Comparison of ENCODE assay signal across 9 mouse cellular contexts in the genomic region with DNA sequence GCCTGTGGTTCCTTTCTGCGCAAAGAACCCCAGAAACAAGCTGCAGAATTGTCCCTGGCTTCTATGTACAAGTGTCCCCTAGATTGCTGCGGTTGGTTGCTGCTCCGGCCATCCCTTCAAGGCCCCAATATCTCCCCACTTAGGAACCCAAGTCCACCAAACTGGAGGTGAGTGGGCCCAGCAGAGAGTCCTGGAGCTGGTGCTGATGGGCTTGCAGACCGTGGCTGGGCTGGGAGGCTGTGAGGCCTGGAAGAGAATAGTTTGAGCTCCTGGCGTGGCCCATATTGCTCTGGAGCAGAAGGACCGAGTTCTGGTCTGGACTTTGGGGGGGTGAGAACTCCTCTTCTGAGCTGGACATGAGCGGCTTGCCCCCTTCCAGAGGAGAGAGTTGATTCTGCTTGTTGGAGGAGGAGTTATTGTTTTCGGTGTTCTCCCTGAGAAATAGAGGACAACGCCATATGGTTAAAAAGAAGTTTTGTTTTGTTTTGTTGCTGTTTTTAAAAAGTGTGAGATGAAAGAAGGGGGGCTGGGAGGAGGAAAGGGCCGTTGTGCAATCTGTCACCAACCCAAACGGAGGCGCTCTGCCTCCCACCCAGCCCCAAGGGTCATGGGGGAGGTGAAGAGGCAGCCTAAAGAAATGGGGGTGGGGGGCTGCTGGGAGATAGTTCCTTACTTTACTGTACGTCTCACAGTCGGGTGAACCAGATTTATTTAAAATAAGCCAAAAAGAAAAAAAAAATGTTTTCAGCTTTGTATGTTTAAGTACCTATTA. TPM values are rescaled to one million over a fixed set of nuclear protein-coding genes. Genes with fewer than 3 reads are reported as not detected.
DNase-seq lines count a peak whose midpoint lies in the region; ATAC-seq lines count a peak whose summit lies in the region.
"Had no signal": no experiment of that assay in that cellular context is flagged by ENCODE, and none has a peak within 500 bp of the region (broad histone marks: within the 10 kb centered on the region; RNA-seq: fewer than 3 reads in every experiment).

No protein-coding gene starts in this region.

- H3K4me1 ChIP-seq in heart, embryonic 11.5 days (ENCODE audit: control insufficient read depth, insufficient read depth, low read length), result peaks cover 11% of the 10 kb centered on the region
- H3K4me1 ChIP-seq in midbrain, embryonic 11.5 days (ENCODE audit: control insufficient read depth, insufficient read depth, low read length), result peaks cover 8% of the 10 kb centered on the region; the same call in 1 of the 2 replicates
- H3K4me1 ChIP-seq in midbrain, embryonic 16.5 days (ENCODE audit: control insufficient read depth, insufficient read depth, low read length), result peaks cover 5% of the 10 kb centered on the region; the same call in 1 of the 2 replicates
- H3K4me1 ChIP-seq in heart, embryonic 15.5 days (replicated peaks), result peaks cover 32% of the 10 kb centered on the region
- peaks cover 29% of the 10 kb centered on the region for H3K4me1 ChIP-seq in neural tube, embryonic 13.5 days (replicated peaks)

- H3K9ac ChIP-seq in heart, embryonic 11.5 days (ENCODE audit: low read depth, low read length), result no peak overlapping the region
- no peak overlapping the region for H3K9ac ChIP-seq in midbrain, embryonic 11.5 days (ENCODE audit: low read length)
- H3K9ac ChIP-seq in midbrain, embryonic 16.5 days (ENCODE audit: low read depth, low read length), result no peak overlapping the region
- H3K9ac ChIP-seq in heart, embryonic 15.5 days, result no peak overlapping the region
- H3K9ac ChIP-seq in neural tube, embryonic 13.5 days, result peak overlapping the region; percentile 69; the same call in 1 of the 2 replicates

- 17% methylated on average over 14 of the region's 14 CpGs for WGBS in heart, embryonic 11.5 days (ENCODE audit: insufficient replicate concordance)
- 2% methylated on average over 14 of the region's 14 CpGs for WGBS in midbrain, embryonic 11.5 days
- WGBS in midbrain, embryonic 16.5 days, result 2% methylated on average over 14 of the region's 14 CpGs
- 29% methylated on average over 14 of the region's 14 CpGs for WGBS in heart, embryonic 15.5 days
- WGBS in neural tube, embryonic 13.5 days, result 3% methylated on average over 14 of the region's 14 CpGs

- ATAC-seq in heart, embryonic 11.5 days (replicated peaks; ENCODE audit: insufficient number of reproducible peaks, low FRiP score, low TSS enrichment), result no peak
- ATAC-seq in midbrain, embryonic 11.5 days (ENCODE audit: low FRiP score), result no peak
- no peak for ATAC-seq in midbrain, embryonic 16.5 days
- no peak for ATAC-seq in heart, embryonic 15.5 days (replicated peaks; ENCODE audit: insufficient number of reproducible peaks, insufficient read depth, low FRiP score, low read depth)
- no peak for ATAC-seq in neural tube, embryonic 13.5 days (ENCODE audit: low read depth)

- no peaks in the 10 kb centered on the region for H3K9me3 ChIP-seq in heart, embryonic 11.5 days (replicated peaks; ENCODE audit: control insufficient read depth, low read length)
- no peaks in the 10 kb centered on the region for H3K9me3 ChIP-seq in midbrain, embryonic 11.5 days (ENCODE audit: control insufficient read depth, low read length)
- H3K9me3 ChIP-seq in midbrain, embryonic 16.5 days (replicated peaks; ENCODE audit: control insufficient read depth, low read length, poor library complexity, severe bottlenecking), result no peaks in the 10 kb centered on the region
- H3K9me3 ChIP-seq in heart, embryonic 15.5 days (replicated peaks), result no peaks in the 10 kb centered on the region
- no peaks in the 10 kb centered on the region for H3K9me3 ChIP-seq in neural tube, embryonic 13.5 days

- DNase-seq in heart, adult 8-10 months (ENCODE audit: low spot score), result no peak
- DNase-seq in midbrain, embryonic 11.5 days (ENCODE audit: low spot score, missing footprints), result peak; percentile 96
- DNase-seq in urinary bladder, postnatal 14 days (ENCODE audit: low spot score), result no peak
- no peak for DNase-seq in cerebellum, adult 11-12 months

- H3K4me2 ChIP-seq in heart, embryonic 11.5 days, result no peak overlapping the region; the same call in 1 of the 2 replicates
- no peak overlapping the region for H3K4me2 ChIP-seq in midbrain, embryonic 11.5 days
- no peak overlapping the region for H3K4me2 ChIP-seq in midbrain, embryonic 16.5 days (ENCODE audit: low read length)
- H3K4me2 ChIP-seq in heart, embryonic 15.5 days, result peak overlapping the region; percentile 97; the same call in 1 of the 2 replicates
- H3K4me2 ChIP-seq in neural tube, embryonic 13.5 days, result peak overlapping the region; percentile 53

- H3K4me3 ChIP-seq in heart, embryonic 11.5 days (ENCODE audit: low read depth, low read length), result peak overlapping the region; percentile 49; the same call in 1 of the 2 replicates
- H3K4me3 ChIP-seq in midbrain, embryonic 11.5 days (ENCODE audit: low read depth, low read length), result peak overlapping the region; percentile 30
- no peak overlapping the region for H3K4me3 ChIP-seq in midbrain, embryonic 16.5 days (ENCODE audit: low read depth, low read length)
- H3K4me3 ChIP-seq in heart, embryonic 15.5 days, result peak overlapping the region; percentile 65
- peak overlapping the region; percentile 44 for H3K4me3 ChIP-seq in neural tube, embryonic 13.5 days

- H3K27ac ChIP-seq in heart, embryonic 11.5 days (ENCODE audit: low read depth, low read length), result no peak overlapping the region
- no peak overlapping the region for H3K27ac ChIP-seq in midbrain, embryonic 11.5 days (ENCODE audit: low read depth, low read length)
- no peak overlapping the region for H3K27ac ChIP-seq in midbrain, embryonic 16.5 days (ENCODE audit: low read length)
- H3K27ac ChIP-seq in heart, embryonic 15.5 days, result no peak overlapping the region
- no peak overlapping the region for H3K27ac ChIP-seq in neural tube, embryonic 13.5 days (replicated peaks)

- H3K36me3 ChIP-seq in heart, embryonic 11.5 days (ENCODE audit: control insufficient read depth, insufficient read depth, low read length), result no peaks in the 10 kb centered on the region
- H3K36me3 ChIP-seq in midbrain, embryonic 11.5 days (ENCODE audit: control insufficient read depth, insufficient read depth, low read length), result no peaks in the 10 kb centered on the region
- no peaks in the 10 kb centered on the region for H3K36me3 ChIP-seq in midbrain, embryonic 16.5 days (ENCODE audit: control insufficient read depth, insufficient read depth, low read length)
- no peaks in the 10 kb centered on the region for H3K36me3 ChIP-seq in heart, embryonic 15.5 days
- H3K36me3 ChIP-seq in neural tube, embryonic 13.5 days, result no peaks in the 10 kb centered on the region

- peaks cover 90% of the 10 kb centered on the region for H3K27me3 ChIP-seq in heart, embryonic 11.5 days (ENCODE audit: control insufficient read depth, insufficient read depth, low read length)
- H3K27me3 ChIP-seq in midbrain, embryonic 11.5 days (ENCODE audit: control insufficient read depth, insufficient read depth, low read length), result peaks cover 95% of the 10 kb centered on the region
- peaks cover 75% of the 10 kb centered on the region for H3K27me3 ChIP-seq in midbrain, embryonic 16.5 days (ENCODE audit: control insufficient read depth, insufficient read depth, low read depth, low read length)
- H3K27me3 ChIP-seq in heart, embryonic 15.5 days, result peaks cover 85% of the 10 kb centered on the region
- peaks cover 97% of the 10 kb centered on the region for H3K27me3 ChIP-seq in neural tube, embryonic 13.5 days

RNA-seq across cellular contexts. Expression of gene Six1, which starts 10.1 kb away (rescaled TPM):
- 1.3 and 2.3 TPM in 2 replicates for polyA plus RNA-seq in heart, embryonic 11.5 days (2014; fragmentation: Nextera tagmentation; extraction: Ambion mirVana)
- total RNA-seq in heart, adult 8-10 months (2022), result 1 to 10 TPM; 1.6 to 3.6 (median 2.9) TPM
- polyA plus RNA-seq in midbrain, embryonic 11.5 days (2014; fragmentation: Nextera tagmentation; extraction: Ambion mirVana), result 10.4 and 12.1 TPM in 2 replicates
- polyA plus RNA-seq in midbrain, embryonic 16.5 days (2015; fragmentation: Nextera tagmentation; extraction: Ambion mirVana), result 0.41 and 0.62 TPM in 2 replicates
- 0.62 and 3.7 TPM in 2 replicates for polyA plus RNA-seq in heart, embryonic 15.5 days (2015; fragmentation: Nextera tagmentation; extraction: Ambion mirVana)
- polyA plus RNA-seq in neural tube, embryonic 13.5 days (2015; fragmentation: Nextera tagmentation; extraction: Ambion mirVana), result 8.8 and 13.9 TPM in 2 replicates
- total RNA-seq: hematopoietic stem cell, adult 5-6 weeks had no signal

Comparison
In these comparisons a context has a peak if more than half of its experiments do, and no peak if none do; other contexts are left out.
1. H3K4me2 ChIP-seq: peak in heart, embryonic 15.5 days (single experiment) and neural tube, embryonic 13.5 days (single experiment); none in heart, embryonic 11.5 days (single experiment), midbrain, embryonic 11.5 days (single experiment) and midbrain, embryonic 16.5 days (single experiment).